Mouse (Mus musculus) layer of hippocampus, adult 2 months (tissue): ENCODE results near the gene Vps45. TPM values are rescaled to one million over a fixed set of nuclear protein-coding genes. Genes with fewer than 3 reads are reported as not detected.
A peak's percentile ranks its signal among the peaks of the same experiment; 100 is the strongest.

ENCODE experiments used
- DNase-seq, 2 experiments: peaks; one replicate each; pipeline ENCODE4 v3.0.0; 2022; ENCODE audit warnings: low spot score in 2 of 2
- H3K27ac ChIP-seq: fragments of 200-600 bp; 2 replicates; pipeline ENCODE4 v1.8.1; 2022
- H3K4me3 ChIP-seq: fragments of 200-600 bp; 2 replicates; pipeline ENCODE4 v1.8.1; 2022; ENCODE audit warnings: mild to moderate bottlenecking
- CTCF ChIP-seq: fragments of 200-600 bp; conservative IDR thresholded peaks from 2 replicates; pipeline ENCODE4 v1.8.1; 2022; ENCODE audit warnings: antibody characterized with exemption, mild to moderate bottlenecking, moderate library complexity
- total RNA-seq, 2 experiments: library from RNA; stranded (reverse); gene quantifications; 2 replicates each; pipeline ENCODE4 v1.2.3; 2021

The Vps45 gene
- total RNA-seq, 2 experiments from 2014 or later: 45.5 to 48.3 TPM

DNA sequence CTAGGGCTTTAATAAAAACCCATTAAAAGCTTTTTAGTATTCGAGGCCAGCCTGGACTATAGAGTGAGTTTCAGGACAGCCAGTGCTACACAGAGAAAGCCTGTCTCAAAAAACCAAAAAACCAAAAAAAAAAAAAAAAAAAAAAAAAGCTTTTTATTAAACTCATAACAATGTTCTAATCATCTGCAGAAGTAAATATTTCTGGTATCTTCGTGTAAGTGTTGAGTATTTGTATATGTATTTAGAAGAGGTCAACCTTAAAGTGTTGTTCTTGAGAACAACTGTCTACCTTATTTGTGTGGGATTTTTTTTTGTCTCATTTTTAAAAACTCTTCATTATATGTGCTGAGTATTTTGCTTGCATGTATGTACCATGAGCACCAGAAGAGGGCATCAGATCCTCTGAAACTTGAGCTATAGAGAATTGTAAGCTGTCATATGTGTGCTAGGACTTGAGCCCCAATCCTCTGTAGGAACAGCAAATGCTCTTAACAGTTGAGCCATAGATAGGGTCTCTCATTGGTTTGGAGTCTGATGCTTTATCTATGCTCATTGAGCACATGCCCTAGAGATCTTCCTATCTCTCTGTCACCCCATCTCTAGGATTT lies 31.7 kb upstream of the Vps45 start:
- no peak for DNase-seq
- no peak overlapping the region for H3K4me3 ChIP-seq
- H3K27ac ChIP-seq: no peak overlapping the region
- peak; percentile 59 for TF ChIP-seq CTCF

DNA sequence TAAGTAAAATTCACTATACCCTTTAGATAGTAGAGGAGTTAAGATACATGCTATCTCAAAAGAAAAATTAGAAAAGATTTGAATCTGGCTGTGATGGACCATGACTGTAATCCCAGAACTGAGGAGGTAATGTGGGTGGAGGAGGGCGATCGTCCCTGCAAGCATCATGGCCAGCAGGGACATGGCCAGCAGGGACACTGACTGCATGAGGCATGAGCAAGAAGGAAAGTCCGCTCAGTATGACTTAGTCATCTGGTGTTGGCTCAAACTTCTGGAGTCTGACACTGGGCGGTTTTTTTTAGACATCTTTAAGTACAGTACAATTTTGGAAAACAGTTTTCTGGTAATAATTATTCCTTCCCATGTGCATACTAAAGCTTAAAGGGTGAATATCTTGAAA lies 29.5 kb upstream of the Vps45 start:
- no peak overlapping the region for H3K4me3 ChIP-seq
- no peak overlapping the region for H3K27ac ChIP-seq
- no peak for DNase-seq
- TF ChIP-seq CTCF: no peak

DNA sequence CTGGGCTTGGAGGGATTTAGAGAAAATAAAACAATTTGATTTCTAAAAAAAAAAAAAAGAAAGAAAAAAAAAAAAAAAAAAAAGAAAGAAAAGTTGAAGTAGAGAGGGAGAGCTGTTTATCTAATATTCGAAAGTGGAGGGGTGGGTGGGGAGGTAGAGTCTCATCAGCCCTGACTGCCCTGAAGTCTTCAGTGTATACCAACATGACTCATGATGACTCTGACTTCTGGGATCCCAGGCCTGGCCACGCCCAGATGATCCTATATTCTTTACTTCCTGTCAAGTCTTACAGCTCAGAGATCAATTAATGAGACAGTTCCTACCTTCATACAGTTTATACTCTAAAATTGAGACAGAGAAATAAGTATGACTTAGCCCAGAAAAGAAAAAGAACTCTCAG lies 29.0 kb upstream of the Vps45 start:
- no peak for DNase-seq
- no peak for TF ChIP-seq CTCF
- Histone ChIP-seq H3K4me3 (no peak overlapping the region), H3K27ac (no peak overlapping the region)

DNA sequence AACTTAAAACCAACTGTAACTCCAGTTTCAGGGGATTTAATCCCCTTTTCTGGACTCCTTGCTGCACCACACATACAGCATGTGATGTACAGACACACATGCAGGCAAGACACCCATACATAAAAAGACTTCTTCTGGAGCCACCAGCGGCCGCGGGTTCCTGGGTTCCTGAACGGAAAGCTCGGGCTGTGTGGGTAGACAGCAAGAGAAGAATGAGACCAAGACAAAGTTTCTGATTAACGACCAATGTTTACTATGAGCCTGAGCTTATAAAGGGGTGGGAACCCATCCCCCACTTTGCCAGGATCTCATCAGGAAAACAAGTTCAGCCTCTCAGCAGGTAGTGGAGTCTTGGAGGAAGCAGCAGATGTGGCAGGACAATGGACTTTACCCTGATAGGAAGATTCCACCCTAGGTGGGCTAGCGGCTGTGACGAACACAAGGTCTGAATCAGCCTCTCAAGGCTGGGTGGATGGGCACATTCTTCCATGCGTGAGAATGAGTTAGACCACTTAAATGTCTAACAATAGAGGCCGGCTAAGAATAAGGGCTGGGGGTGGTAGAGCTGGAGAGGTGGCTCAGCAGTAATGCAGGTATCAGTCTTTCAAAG lies 26.0 kb upstream of the Vps45 start:
- Histone ChIP-seq H3K27ac (no peak overlapping the region), H3K4me3 (no peak overlapping the region)
- no peak for TF ChIP-seq CTCF
- no peak for DNase-seq

DNA sequence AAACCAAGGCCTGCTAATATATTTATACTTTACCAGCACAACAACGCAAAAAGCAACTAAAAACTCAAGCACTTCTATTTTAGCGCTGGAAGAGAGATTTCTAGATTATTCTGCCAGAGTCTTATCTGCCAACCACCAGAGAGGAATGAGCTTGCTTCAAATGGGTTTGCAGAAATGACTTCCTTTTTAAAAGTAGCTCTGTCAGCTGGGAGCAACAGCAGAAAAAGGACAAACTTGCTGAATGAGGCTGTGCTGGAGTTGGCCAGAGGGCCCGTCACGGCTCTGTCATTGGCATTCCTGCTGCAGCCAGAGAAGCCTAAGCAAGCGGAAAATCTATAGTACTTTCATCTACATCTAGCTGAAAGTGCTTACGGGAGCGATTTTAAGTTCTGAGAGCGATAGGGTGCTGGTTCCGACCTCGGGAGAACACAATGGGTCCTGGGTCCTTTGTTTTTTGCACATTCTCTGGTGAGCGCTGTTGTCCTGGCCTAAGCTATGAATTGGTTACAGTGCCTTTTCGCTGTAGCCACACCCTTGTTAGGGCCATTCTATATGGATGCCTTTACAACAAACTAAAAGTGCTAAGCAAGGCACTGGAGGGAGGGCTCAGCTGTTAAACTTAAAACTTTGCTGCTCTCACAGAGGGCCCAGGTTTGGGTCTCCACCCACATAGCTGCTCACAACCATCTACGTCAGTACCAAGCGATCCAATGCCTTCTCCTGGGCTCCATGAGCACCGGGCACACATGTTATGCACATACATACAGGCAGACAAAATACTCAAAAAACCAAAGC lies 24.6 kb upstream of the Vps45 start:
- DNase-seq: no peak
- Histone ChIP-seq H3K27ac (no peak overlapping the region), H3K4me3 (no peak overlapping the region)
- no peak for TF ChIP-seq CTCF

DNA sequence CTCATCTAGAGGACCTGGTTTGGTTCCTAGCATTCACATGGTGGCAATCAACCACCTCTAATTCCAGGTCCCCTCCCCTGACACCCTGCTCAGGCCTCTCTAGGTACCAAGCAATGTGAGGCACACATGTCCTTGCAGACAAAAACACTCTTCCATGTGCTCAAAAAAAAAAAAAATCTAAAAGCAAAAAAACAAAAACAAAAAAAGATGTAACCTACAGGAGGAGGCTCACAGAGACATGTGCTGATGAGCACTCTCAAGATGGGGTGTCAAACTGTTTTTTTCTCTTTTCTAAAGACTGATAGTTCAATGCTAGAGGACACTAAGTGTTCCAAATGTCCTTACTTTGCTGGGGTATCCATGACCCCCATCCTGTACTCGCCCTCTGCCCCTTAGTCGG lies 23.8 kb upstream of the Vps45 start:
- no peak overlapping the region for H3K27ac ChIP-seq
- DNase-seq: no peak
- H3K4me3 ChIP-seq: no peak overlapping the region
- TF ChIP-seq CTCF: no peak

DNA sequence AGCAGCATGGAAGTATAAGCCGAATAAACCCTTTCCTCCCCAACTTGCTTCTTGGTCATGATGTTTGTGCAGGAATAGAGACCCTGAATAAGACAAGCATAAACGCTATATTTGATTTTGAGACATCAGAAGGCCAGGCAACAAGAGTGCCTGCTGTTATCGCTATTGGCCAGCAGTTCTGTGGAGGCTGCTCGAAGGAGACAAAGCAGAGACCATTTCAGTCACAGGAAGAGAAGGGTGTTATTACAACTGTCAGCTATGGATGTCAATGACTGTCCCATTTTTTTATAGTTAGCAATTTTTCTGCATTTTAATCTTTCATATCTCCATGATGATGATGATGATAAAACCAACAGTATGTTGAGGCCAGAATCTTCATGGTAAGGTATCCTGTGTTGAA lies 23.4 kb upstream of the Vps45 start:
- TF ChIP-seq CTCF: no peak
- H3K4me3 ChIP-seq: no peak overlapping the region
- no peak for DNase-seq
- H3K27ac ChIP-seq: no peak overlapping the region

DNA sequence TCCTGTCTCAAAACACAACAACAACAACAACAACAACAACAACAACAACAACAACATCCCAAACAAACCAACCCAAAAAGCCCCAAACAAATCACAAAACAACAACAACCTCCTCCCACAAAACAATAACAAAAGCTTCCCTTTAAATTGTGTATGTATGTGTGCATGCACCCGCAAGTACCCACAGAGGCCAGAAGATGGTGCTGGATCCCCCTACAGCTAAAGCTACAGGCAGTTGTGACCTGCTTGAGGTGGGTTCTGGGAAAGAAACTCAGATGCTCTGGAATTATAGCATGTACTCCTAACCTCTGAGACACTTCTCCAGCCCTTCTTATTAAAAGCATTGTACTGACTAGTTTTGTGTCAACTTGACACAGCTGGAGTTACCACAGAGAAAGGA lies 22.7 kb upstream of the Vps45 start:
- peak; percentile 75 for TF ChIP-seq CTCF
- no peak overlapping the region for H3K4me3 ChIP-seq
- H3K27ac ChIP-seq: no peak overlapping the region
- no peak for DNase-seq

DNA sequence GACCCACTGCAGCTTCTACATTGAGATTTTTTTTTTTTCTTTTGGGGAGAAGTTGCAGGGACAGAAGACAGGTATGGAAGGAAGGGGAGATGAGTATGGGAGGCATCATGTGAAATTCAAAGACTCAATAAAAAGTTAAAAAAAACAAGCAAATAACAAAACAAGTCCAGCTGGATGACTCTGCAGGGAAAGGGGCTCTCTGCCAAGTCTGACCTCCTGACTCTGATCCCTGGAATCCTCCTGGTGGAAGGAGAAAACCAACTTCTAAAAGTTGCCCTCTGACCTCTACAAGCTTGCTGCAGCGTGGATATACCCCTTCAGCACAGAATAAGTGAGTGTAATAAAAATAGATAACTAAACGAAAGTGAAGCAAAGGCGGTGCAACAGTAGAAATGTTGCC lies 20.4 kb upstream of the Vps45 start:
- DNase-seq: no peak
- Histone ChIP-seq H3K27ac (no peak overlapping the region), H3K4me3 (no peak overlapping the region)
- TF ChIP-seq CTCF: no peak

DNA sequence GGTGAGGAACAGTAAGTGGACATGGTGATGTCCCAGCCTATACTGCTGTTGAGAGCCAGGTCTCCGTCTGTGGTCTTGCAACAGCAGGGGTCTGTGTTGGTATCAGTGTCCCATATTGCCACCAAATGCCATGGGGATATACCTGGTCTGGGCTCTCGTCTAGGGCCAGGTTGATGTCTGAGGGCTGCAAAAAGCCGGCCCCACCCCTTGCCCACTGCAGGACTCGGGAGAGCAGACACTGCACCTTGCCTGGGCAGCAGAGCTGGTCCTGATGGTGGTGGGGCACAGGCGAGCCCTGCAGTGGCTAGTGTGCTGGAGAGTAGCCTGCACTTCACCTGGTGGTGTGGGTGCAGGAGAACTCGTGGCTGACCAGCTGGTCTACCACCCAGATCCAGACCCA lies 19.8 kb upstream of the Vps45 start:
- no peak overlapping the region for H3K4me3 ChIP-seq
- no peak for DNase-seq
- H3K27ac ChIP-seq: no peak overlapping the region
- TF ChIP-seq CTCF: no peak

DNA sequence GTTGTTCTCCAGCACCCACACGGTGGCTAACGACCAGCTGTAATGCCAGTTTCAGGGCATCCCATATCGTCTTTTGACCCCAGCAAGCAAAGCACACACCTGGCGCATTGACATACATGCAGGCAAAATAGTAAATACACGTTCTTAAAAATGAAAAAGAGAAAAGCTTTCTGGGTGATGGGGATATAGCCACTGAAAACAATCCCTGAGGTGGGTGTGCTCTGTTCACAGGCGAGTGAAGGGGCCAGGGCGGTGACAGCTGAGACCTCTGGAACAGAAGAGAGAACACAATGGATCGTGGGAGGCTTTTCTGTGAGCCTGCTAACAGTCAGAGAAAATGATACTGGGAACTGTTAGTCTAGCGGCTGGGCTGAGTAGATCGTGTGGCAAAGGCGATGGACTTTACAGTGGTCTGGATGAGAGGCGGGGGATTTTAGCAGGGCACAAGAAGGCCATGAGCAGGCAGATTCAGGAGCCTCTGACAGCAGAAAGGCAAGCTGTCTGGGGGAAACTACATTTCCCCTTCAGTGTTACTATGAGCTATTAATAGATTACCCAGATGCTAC lies 14.7 kb upstream of the Vps45 start:
- no peak for TF ChIP-seq CTCF

DNA sequence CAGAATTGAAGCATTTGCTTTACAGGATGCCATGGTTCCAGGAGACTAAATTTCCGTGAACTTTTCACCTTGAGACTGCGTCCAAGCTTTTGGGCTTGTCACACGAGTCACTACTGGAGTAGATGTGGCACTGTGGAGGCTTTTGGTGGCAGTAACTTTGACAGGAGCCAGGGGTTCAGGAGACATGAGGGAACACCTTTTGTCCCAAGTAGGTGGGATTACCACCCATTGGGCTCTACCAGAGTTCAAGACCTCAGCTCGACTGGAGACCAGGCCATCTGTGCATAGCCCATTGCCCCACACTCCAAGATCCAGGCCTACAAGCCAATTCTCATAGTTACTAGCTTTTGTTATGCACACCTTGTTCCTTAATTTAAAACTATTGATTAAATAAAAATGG lies 12.0 kb upstream of the Vps45 start:
- DNase-seq: no peak
- TF ChIP-seq CTCF: no peak
- Histone ChIP-seq H3K27ac (no peak overlapping the region), H3K4me3 (no peak overlapping the region)

More for the DNA sequence above, 14.7 kb upstream of the Vps45 start:
- DNase-seq: peak in 1 of 2 experiments; percentile 31
- Histone ChIP-seq H3K4me3 (no peak overlapping the region; the same call in 1 of the 2 replicates), H3K27ac (peak overlapping the region; percentile 58)

DNA sequence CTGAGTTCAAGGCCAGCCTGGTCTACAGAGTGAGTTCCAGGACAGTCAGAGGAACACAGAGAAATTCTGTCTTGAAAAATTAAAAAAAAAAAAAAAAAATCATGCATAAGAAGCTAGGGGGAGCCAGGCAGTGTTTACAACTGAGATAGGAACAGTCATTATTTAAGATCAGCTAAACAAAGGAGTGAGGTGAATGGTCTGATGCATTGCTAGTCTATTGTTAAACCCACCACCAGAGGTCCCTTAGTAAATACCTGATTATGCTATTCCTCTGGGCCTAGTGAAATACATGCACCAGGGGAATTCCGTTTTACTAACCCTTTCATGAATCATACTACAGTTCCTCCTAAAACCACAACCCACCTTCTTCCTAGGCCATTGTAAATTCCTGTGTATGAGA lies 11.3 kb upstream of the Vps45 start:
- Histone ChIP-seq H3K4me3 (no peak overlapping the region), H3K27ac (no peak overlapping the region)
- DNase-seq: no peak
- peak; percentile 60 for TF ChIP-seq CTCF
